Mouse (Mus musculus) cerebral cortex, adult 2 months (tissue): ENCODE data around the gene Gm5114.

Experiments used
- WGBS: fragments of 180-500 bp; shearing (Covaris S2); methylation state at CpG from one replicate; pipeline ENCODE4 v1.1.7; 2018; 5-methylcytosine and 5-hydroxymethylcytosine counted together

Gm5114 gene

DNA sequence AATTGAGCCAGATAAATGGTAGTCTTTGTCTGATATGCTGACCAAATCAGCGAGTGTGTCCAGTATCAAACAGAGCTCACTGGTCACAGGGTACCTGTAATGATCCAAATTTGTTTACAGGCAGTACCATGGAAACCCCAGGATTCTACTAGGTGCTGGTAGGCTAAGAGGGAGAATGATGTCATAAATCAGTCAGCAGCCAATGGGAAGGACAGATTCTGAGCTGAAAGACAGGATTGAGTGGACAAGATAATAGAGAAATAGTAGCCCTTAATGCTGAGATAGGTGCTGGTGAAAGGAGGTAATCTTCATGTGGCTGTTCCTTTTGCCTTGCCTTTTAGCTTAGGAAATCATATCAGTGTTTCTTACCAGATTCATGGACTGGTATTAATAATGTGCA lies at the start of gene Gm5114:
Gm5114 (minus strand) TSS at position 101 of the 400 bp plus-strand sequence.
- 45% methylated on average over 1 of the region's 1 CpGs for WGBS

DNA sequence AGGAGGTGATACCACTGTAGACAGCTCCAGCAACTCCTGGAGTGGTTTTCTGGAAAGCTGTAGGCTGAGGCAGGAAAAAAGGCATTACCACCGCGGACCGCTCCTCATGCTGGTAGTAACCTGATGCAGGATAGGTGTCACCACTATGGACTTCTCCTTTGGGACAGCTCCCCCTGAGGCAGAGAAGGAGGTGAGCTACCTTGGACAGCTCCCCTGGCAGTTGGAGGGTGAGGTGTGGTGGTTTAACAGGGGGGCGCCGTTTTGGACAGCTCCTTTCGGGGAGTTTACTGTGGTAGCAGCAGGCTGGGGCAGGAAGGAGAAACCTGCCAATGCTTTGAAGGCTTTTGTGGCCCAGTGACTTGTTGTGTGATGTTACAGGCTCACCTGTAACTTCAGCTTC lies 42.8 kb upstream of the Gm5114 start:
- 43% methylated on average over 6 of the region's 6 CpGs for WGBS

DNA sequence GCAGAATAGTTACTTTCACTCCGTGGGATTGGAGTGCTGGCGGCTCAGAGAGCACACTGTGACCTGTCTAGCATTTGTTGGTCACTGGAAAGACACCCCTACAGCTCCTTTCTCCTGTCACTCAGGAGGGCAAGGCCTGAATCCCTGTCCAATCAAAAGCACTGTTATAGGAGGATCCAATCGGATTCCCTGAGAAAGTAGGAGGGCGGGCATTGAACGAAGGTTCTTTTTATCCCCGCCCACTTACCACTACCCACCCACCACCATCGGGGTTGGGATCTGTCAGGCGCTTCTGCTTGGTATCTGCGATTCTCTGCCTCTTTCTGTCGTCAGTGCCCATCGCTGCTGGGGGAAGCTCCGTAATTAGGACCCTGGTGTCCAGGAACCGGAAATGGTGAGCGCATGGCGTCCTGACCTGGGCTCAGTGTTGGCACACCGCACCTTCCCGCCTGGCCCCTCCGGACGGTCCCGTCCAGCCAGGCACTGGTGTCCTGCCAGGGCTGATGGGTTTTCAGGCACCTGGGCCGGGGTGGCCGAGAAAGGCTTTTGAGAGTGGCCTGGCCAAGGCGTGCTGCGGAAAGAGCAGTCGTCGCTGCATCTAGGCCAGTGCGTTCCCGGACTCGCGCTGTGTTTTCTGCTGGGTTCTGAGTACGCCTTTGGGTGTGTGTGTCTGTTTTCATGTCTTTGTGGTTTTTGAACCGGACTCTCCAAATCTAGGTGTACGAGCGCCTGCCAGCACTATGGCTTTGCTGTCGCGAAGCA lies 36.5 kb upstream of the Gm5114 start:
- WGBS = under 1% methylated on average over 36 of the region's 36 CpGs

DNA sequence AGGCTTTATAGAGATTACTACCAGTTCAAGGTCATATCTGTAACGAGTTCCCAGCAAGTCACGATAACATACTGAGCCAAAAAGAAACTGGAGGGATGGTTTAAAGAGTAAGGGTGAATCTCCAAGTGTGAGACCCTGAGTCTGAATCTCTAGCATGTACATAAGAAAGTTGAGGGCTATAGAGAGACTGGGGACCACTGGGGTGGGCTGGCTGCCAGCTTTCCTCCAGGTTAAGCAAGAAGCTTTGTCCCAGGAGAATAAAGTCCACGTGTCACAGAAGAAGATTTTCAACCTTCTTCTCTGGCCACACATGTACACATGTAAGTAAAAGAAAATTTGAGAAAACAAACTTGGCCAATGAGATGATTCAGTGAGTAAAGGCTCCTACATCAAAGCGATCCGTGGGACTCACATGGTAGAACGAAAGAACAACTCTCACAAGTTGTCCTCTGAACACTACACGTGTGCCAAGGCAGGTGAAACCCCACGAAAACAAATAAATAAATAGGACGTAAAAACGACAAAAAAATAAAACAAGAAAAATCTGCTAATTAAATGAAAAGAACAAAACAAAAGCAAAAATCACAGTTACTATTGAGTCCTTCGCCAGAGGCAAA lies 35.8 kb upstream of the Gm5114 start:
- 41% methylated on average over 11 of the region's 11 CpGs for WGBS

DNA sequence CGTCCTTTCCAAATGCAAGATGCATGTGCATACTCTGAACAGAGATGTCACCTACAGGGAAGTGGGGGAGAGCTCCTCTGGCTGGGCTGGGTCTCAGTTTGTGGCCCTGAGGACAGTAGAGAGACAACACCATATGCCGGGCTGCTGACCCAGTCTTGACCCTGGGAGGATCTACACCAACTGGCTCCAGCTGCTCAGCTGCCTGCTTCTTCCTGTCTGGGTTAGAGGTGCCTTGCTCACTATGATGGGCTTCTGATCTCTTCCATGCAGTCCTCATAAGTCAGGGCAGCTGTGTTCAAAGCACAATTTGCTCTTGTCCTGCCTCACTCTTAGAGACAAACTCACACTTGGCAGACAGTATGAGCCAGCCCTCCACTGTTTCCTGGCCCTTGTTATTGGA lies 28.3 kb upstream of the Gm5114 start:
- WGBS = 64% methylated on average over 2 of the region's 2 CpGs

DNA sequence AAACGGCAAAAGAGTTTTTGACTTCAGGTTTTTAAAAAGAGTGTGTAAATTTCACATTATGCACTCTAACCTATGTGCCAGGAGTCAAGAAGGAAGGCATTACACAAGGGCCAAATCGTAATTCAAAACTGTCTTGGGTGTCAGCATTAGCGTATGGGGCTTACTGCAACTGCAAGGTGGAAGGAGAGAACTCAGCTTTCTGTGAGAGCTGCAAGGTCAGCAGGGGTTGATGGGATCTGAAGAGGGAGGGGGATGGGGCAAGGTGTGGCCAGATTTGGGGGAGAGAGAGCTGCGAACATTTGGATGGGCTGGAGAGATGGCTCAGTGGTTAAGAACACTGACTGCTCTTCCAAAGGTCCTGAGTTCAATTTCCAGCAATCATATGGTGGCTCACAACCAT lies 27.4 kb upstream of the Gm5114 start:
- 83% methylated on average over 4 of the region's 4 CpGs for WGBS
